Mouse (Mus musculus) lung, embryonic 14.5 days (tissue): ENCODE measurements around the gene Iqsec1. TPM values are rescaled to one million over a fixed set of nuclear protein-coding genes. Genes with fewer than 3 reads are reported as not detected.

Source experiments
- ATAC-seq: fragments of 200-750 bp; cut with Nextera tagmentation; 2 replicates; pipeline ENCODE4 v1.8.0; 2017; ENCODE audit warnings: mild to moderate bottlenecking, moderate TSS enrichment, moderate library complexity; ENCODE audit not compliant: insufficient read depth
- DNase-seq: peaks from one replicate; pipeline ENCODE4 v3.0.0-alpha.2; 2015
- H3K27ac ChIP-seq: fragments of 300-500 bp; sonication (generic); 2 replicates; pipeline ENCODE4 v1.5.1; 2014; ENCODE audit warnings: low read depth, mild to moderate bottlenecking, moderate library complexity
- H3K27me3 ChIP-seq: fragments of 300-500 bp; sonication (generic); 2 replicates; pipeline ENCODE4 v1.6.1; 2014; ENCODE audit warnings: low read length, control low read depth; ENCODE audit not compliant: insufficient read depth
- H3K36me3 ChIP-seq: fragments of 300-500 bp; sonication (generic); 2 replicates; pipeline ENCODE4 v1.6.1; 2014; ENCODE audit warnings: control low read depth; ENCODE audit not compliant: insufficient read depth
- H3K4me1 ChIP-seq: fragments of 300-500 bp; sonication (generic); 2 replicates; pipeline ENCODE4 v1.6.1; 2014; ENCODE audit warnings: antibody characterized with exemption, control low read depth; ENCODE audit not compliant: insufficient read depth
- H3K4me2 ChIP-seq: fragments of 300-500 bp; sonication (generic); 2 replicates; pipeline ENCODE4 v1.6.1; 2014; ENCODE audit warnings: mild to moderate bottlenecking
- H3K4me3 ChIP-seq: fragments of 300-500 bp; sonication (generic); 2 replicates; pipeline ENCODE4 v1.5.1; 2014; ENCODE audit warnings: low read depth, low read length
- H3K9ac ChIP-seq: fragments of 300-500 bp; sonication (generic); 2 replicates; pipeline ENCODE4 v1.6.1; 2014
- H3K9me3 ChIP-seq: fragments of 300-500 bp; sonication (generic); 2 replicates; pipeline ENCODE4 v1.6.1; 2016; ENCODE audit warnings: low read depth, low read length, control low read depth
- CTCF ChIP-seq: IDR thresholded peaks from 2 replicates; pipeline ENCODE4 v1.5.1; 2016; ENCODE audit warnings: antibody characterized with exemption, low read depth
- WGBS: fragments of 180-500 bp; shearing (Covaris S2); extraction: QIAGEN DNeasy Blood & Tissue Kit; methylation state at CpG from one replicate; pipeline ENCODE4 v1.1.7; 2014; 5-methylcytosine and 5-hydroxymethylcytosine counted together
- polyA plus RNA-seq: library from polyadenylated mRNA; unstranded; fragments of >200 nt; fragmentation: Nextera tagmentation; extraction: Ambion mirVana; gene quantifications from 2 replicates; pipeline ENCODE4 v1.2.1, GENCODE M21; 2014

Iqsec1 gene
- polyA plus RNA-seq, 1 experiment from 2014 or later: 15.8 TPM

DNA sequence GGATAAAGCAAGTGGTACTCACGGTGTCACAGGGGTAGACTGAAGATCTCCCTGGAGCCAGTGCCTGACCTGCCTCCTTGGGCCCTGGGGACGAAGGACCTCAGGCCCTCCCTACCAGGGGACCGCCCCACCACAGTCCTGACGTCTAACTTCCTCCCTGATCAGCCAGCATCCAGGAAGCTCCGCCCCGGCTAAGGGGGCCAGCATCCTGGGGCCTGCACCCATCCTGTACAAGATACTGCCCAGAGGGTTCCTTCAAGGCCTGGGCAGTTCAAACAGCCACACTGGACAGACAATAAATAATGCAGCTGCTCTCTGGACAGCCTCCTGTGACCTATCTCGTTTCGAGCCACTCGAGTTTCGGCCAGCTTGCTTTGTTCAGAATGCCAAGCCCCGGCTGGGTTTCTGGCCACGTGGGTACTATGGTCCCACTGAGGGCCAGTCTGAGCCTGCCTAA lies 231.0 kb downstream of the Iqsec1 start:
- Histone ChIP-seq H3K36me3 (no peaks in the 10 kb centered on the region), H3K27me3 (no peaks in the 10 kb centered on the region), H3K4me2 (no peak overlapping the region), H3K27ac (no peak overlapping the region), H3K9me3 (no peaks in the 10 kb centered on the region), H3K9ac (no peak overlapping the region), H3K4me3 (no peak overlapping the region), H3K4me1 (no peaks in the 10 kb centered on the region)
- no peak for TF ChIP-seq CTCF
- ATAC-seq (no peak), DNase-seq (no peak)
- WGBS: 60% methylated on average over 12 of the region's 12 CpGs

DNA sequence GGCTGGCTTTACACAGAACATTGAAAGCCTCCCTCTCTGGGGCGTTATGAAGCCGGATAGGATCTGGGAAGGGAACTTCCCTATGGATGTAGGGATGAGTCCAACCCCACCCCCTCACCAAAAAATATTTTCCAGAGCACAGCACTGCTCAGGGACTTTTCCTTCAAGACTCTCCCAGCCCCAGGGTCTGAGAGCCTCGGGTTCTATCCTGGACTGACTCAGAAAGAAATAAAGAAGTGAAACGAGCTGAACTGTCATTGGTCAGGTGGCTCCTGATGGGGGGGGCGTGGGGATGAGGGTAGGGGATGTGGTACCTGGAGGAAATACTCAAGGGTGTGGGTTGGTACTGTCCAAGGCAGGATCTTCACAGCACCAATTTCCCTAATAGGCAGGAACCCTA lies 231.9 kb downstream of the Iqsec1 start:
- no peak for ATAC-seq
- H3K27me3 ChIP-seq: no peaks in the 10 kb centered on the region
- DNase-seq: no peak
- 56% methylated on average over 5 of the region's 5 CpGs for WGBS
- H3K9ac ChIP-seq: no peak overlapping the region
- H3K4me1 ChIP-seq: no peaks in the 10 kb centered on the region
- no peak overlapping the region for H3K4me3 ChIP-seq
- H3K9me3 ChIP-seq: no peaks in the 10 kb centered on the region
- no peak overlapping the region for H3K4me2 ChIP-seq
- H3K27ac ChIP-seq: no peak overlapping the region
- no peaks in the 10 kb centered on the region for H3K36me3 ChIP-seq
- no peak for TF ChIP-seq CTCF

DNA sequence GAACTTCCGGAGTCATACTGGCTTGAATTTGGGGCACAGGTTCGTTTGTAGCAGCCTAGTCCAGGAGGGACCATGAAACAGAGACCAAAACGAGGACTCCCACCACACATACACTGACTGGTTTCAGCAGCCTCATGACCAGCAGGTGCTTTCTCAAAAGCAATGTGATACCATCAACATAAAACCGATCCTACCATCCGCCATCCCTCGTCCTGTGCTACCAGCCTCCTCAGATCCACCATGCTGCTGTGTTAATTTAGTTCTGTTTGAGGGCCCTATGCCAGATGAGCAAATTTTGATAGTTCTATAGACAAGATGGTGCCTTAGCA lies 232.9 kb downstream of the Iqsec1 start:
- WGBS: 73% methylated on average over 6 of the region's 6 CpGs
- no peak overlapping the region for H3K27ac ChIP-seq
- H3K4me3 ChIP-seq: no peak overlapping the region
- no peak for ATAC-seq
- H3K36me3 ChIP-seq: no peaks in the 10 kb centered on the region
- H3K27me3 ChIP-seq: no peaks in the 10 kb centered on the region
- no peak for DNase-seq
- no peak for TF ChIP-seq CTCF
- 0 out of 2 replicates have a peak, but pooled peaks cover 7% of the 10 kb centered on the region for H3K4me1 ChIP-seq
- no peaks in the 10 kb centered on the region for H3K9me3 ChIP-seq
- H3K4me2 ChIP-seq: no peak overlapping the region
- H3K9ac ChIP-seq: no peak overlapping the region

DNA sequence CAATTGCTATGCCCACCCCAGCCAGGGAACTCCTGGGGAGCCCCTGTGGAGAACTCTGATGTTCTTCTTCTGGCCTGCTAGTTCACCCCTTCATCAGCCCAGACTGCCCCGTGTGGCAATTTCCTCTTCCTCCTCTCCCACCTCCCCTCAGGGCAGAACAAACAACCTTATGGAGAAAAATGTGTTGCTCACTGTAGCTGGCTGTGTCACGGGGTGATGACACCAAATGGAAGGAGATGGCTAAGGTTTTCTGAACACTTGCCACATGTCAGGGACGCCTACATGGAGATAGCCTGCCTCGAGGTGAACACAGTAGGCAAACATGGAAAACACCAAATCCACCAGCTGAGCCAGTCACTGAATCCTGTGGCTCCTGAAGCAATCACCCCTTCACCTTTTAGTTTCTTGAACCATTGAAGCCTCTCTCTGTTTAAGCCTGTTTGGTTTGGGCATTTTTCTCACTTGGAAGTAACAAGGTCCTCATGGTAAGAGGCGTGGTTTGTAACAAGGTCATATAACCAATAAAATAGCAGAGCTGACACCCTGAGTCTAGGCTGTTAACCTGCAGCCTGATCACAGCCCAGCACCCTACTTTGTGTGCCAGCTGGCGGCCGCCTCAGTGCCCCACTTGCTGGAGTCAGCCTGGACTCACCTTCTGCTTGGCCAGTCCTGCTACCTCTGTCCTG lies 233.4 kb downstream of the Iqsec1 start:
- no peak overlapping the region for H3K4me2 ChIP-seq
- no peaks in the 10 kb centered on the region for H3K27me3 ChIP-seq
- no peak overlapping the region for H3K27ac ChIP-seq
- 0 out of 2 replicates have a peak, but pooled peaks cover 7% of the 10 kb centered on the region for H3K4me1 ChIP-seq
- ATAC-seq (no peak), DNase-seq (no peak)
- 49% methylated on average over 7 of the region's 7 CpGs for WGBS
- TF ChIP-seq CTCF: no peak
- H3K36me3 ChIP-seq: no peaks in the 10 kb centered on the region
- no peaks in the 10 kb centered on the region for H3K9me3 ChIP-seq
- H3K4me3 ChIP-seq: no peak overlapping the region
- no peak overlapping the region for H3K9ac ChIP-seq

DNA sequence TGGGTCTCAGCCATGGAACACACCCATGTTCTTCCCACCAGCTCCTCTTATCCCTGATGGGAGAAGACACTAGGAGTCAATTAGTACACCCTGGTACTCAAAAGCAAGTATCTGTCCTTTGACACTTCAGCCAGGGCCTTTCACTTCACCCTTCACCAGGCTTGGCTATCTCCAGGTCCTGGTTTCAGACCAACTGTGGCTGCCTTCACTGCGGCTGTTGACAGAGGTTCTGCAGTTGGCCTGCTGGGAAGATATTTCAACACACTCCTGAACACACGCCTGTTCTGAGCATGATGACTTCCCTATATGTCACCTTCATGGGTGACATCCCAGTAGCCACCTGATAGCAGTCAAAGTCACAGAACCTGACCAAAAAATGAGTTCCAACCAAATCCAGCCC lies 234.4 kb downstream of the Iqsec1 start:
- Histone ChIP-seq H3K4me2 (no peak overlapping the region), H3K4me1 (0 out of 2 replicates have a peak, but pooled peaks cover 7% of the 10 kb centered on the region), H3K4me3 (no peak overlapping the region), H3K36me3 (no peaks in the 10 kb centered on the region), H3K27me3 (no peaks in the 10 kb centered on the region), H3K27ac (no peak overlapping the region), H3K9me3 (no peaks in the 10 kb centered on the region), H3K9ac (no peak overlapping the region)
- DNase-seq: no peak
- WGBS: 84% methylated on average over 2 of the region's 2 CpGs
- no peak for TF ChIP-seq CTCF
- ATAC-seq: no peak

DNA sequence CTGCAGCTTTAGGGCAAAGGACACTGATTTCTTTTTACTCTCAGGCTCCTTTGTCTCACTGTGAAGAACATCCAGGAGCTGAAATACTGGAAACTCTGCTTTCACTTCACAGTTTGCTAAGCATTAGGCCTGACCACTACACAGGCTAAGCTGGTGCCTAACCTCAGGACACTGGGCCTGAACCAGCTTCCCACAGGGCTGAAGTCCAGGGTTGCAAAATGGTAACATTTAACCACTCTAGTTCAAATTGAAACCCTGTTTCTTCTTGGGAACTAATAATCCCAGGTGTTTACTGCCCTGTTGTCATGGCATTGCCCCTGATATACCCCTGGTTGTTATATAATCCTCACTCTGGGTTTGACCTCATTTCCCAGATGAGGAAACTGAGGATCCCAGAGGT lies 234.8 kb downstream of the Iqsec1 start:
- H3K27ac ChIP-seq: no peak overlapping the region
- H3K27me3 ChIP-seq: no peaks in the 10 kb centered on the region
- TF ChIP-seq CTCF: no peak
- H3K4me3 ChIP-seq: no peak overlapping the region
- no peaks in the 10 kb centered on the region for H3K9me3 ChIP-seq
- H3K4me2 ChIP-seq: no peak overlapping the region
- 0 out of 2 replicates have a peak, but pooled peaks cover 7% of the 10 kb centered on the region for H3K4me1 ChIP-seq
- no peak overlapping the region for H3K9ac ChIP-seq
- no peaks in the 10 kb centered on the region for H3K36me3 ChIP-seq
- ATAC-seq (no peak), DNase-seq (no peak)

DNA sequence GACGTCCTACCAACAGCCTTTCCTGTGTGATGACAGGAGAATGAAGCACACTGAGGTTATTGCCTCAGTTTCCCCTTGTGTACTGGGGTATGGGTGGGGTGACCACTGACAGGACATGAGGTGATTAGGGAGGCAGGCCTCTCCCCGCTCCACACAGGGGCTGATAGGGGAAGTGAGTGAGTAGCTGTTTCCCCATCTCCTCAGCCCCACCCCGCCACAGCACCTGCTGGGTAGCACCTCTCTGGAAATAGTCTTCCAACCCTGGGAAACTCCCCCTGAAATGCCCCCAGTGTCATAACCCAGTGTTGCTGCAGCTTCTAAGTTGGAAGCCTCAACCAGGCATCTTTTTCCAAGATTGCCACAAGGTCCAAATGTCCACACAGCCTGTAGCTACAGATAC lies 236.9 kb downstream of the Iqsec1 start:
- Histone ChIP-seq H3K4me3 (no peak overlapping the region), H3K36me3 (no peaks in the 10 kb centered on the region), H3K4me2 (no peak overlapping the region), H3K9me3 (no peaks in the 10 kb centered on the region), H3K9ac (no peak overlapping the region), H3K27ac (no peak overlapping the region), H3K4me1 (0 out of 2 replicates have a peak, but pooled peaks cover 9% of the 10 kb centered on the region), H3K27me3 (no peaks in the 10 kb centered on the region)
- ATAC-seq (no peak), DNase-seq (no peak)
- no peak for TF ChIP-seq CTCF
- WGBS: 72% methylated on average over 3 of the region's 3 CpGs
